ENCODE assay signal across 8 mouse cellular contexts in the genomic region with DNA sequence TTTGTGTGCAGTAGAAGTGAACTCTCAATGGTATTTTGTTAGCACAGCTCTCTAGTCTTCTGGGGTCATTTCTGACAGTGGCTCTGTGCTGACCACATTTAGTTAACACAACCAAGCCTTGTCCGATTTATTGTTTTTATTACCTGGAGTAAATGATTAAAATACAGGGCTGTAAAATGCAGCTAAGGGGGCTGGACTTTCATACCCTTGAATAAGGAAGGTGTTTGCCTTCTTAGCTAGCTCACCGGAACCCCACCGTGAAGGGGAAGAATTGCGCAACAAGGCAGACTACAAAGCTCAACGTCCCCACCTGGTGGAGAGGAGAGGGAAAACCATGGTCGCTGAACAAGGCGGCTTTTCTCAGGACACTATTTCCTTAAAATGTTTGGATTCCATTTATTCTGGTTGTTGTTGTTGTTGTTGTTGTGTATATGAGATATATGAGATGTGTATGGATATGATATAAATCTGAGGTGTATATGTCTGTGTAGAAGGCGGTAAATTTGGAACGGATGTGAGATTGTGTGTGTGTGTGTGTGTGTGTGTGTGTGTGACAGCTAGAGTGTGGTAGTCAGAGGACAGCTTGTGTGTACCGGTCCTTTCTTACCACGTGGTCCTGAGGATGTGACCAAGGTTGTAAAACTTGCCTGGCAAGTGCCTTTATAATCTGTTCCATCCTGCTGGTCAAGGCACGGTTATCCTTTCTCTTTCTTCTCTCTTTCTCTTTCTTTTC. TPM values are rescaled to one million over a fixed set of nuclear protein-coding genes. Genes with fewer than 3 reads are reported as not detected.
DNase-seq lines count a peak whose midpoint lies in the region; ATAC-seq and TF ChIP-seq lines count a peak whose summit lies in the region.

No protein-coding gene starts in this region.

- ATAC-seq in forebrain, embryonic 11.5 days (replicated peaks; ENCODE audit: low FRiP score), result 0 out of 2 replicates have a peak, but pooled peaks have one; percentile 44
- no peak for ATAC-seq in heart, embryonic 16.5 days (replicated peaks; ENCODE audit: extremely low read depth, insufficient read depth, low FRiP score)
- no peak for ATAC-seq in liver, embryonic 16.5 days (ENCODE audit: low read depth)
- ATAC-seq in neural tube, embryonic 13.5 days (ENCODE audit: low read depth), result peak; percentile 57

- H3K9ac ChIP-seq in forebrain, embryonic 11.5 days (ENCODE audit: low read length), result no peak overlapping the region
- no peak overlapping the region for H3K9ac ChIP-seq in heart, embryonic 16.5 days (ENCODE audit: low read length)
- H3K9ac ChIP-seq in liver, embryonic 16.5 days (ENCODE audit: low read depth, low read length), result no peak overlapping the region
- no peak overlapping the region for H3K9ac ChIP-seq in neural tube, embryonic 13.5 days

- peaks cover 32% of the 10 kb centered on the region for H3K4me1 ChIP-seq in E14TG2a.4 (replicated peaks; ENCODE audit: low read depth, low read length)
- no peaks in the 10 kb centered on the region for H3K4me1 ChIP-seq in forebrain, embryonic 11.5 days (replicated peaks; ENCODE audit: control insufficient read depth, insufficient read depth, low read length)
- no peaks in the 10 kb centered on the region for H3K4me1 ChIP-seq in heart, embryonic 16.5 days (ENCODE audit: control insufficient read depth, insufficient read depth, low read length)
- no peaks in the 10 kb centered on the region; the same call in none of the 2 replicates for H3K4me1 ChIP-seq in liver, embryonic 16.5 days (ENCODE audit: control insufficient read depth, low read depth, low read length)
- no peaks in the 10 kb centered on the region for H3K4me1 ChIP-seq in neural tube, embryonic 13.5 days (replicated peaks)
- peaks cover 4% of the 10 kb centered on the region for H3K4me1 ChIP-seq in testis, adult 2 months (ENCODE audit: control insufficient read depth, insufficient read depth, low read length)

- TF ChIP-seq CTCF in E14TG2a.4 (conservative IDR thresholded peaks at IDR 0.05; ENCODE audit: low read length), result peak; percentile 80
- TF ChIP-seq CTCF in testis, adult 2 months (IDR thresholded peaks at IDR 0.05; ENCODE audit: control insufficient read depth, insufficient read depth, insufficient replicate concordance, low read depth, low read length), result peak; percentile 83; the same call in 1 of the 2 replicates

- H3K27ac ChIP-seq in forebrain, embryonic 11.5 days (ENCODE audit: low read depth, low read length), result no peak overlapping the region
- H3K27ac ChIP-seq in heart, embryonic 16.5 days (ENCODE audit: low read length), result no peak overlapping the region
- H3K27ac ChIP-seq in liver, embryonic 16.5 days (ENCODE audit: low read length), result no peak overlapping the region
- H3K27ac ChIP-seq in neural tube, embryonic 13.5 days (replicated peaks), result no peak overlapping the region
- H3K27ac ChIP-seq in testis, adult 2 months (ENCODE audit: control insufficient read depth, insufficient read depth, low read depth, low read length), result no peak overlapping the region

- 22% methylated on average over 12 of the region's 12 CpGs for whole genome bisulfite sequencing in forebrain, embryonic 11.5 days
- 19% methylated on average over 12 of the region's 12 CpGs for WGBS in heart, embryonic 16.5 days
- 19% methylated on average over 12 of the region's 12 CpGs for WGBS in liver, embryonic 16.5 days (ENCODE audit: insufficient replicate concordance)
- 20% methylated on average over 12 of the region's 12 CpGs for WGBS in neural tube, embryonic 13.5 days

- no peak overlapping the region for H3K4me2 ChIP-seq in forebrain, embryonic 11.5 days (ENCODE audit: low read depth, low read length, severe bottlenecking)
- peak overlapping the region; percentile 48 for H3K4me2 ChIP-seq in heart, embryonic 16.5 days (ENCODE audit: low read depth, low read length)
- peak overlapping the region; percentile 42 for H3K4me2 ChIP-seq in liver, embryonic 16.5 days (ENCODE audit: low read depth, low read length)
- peak overlapping the region; percentile 20; the same call in 1 of the 2 replicates for H3K4me2 ChIP-seq in neural tube, embryonic 13.5 days

- no peak overlapping the region for H3K4me3 ChIP-seq in E14TG2a.4 (replicated peaks; ENCODE audit: low read length)
- H3K4me3 ChIP-seq in forebrain, embryonic 11.5 days (ENCODE audit: low read depth, low read length), result no peak overlapping the region
- H3K4me3 ChIP-seq in heart, embryonic 16.5 days (ENCODE audit: low read length), result no peak overlapping the region
- H3K4me3 ChIP-seq in liver, embryonic 16.5 days (ENCODE audit: low read depth, low read length), result no peak overlapping the region
- H3K4me3 ChIP-seq in neural tube, embryonic 13.5 days, result no peak overlapping the region
- no peak overlapping the region for H3K4me3 ChIP-seq in testis, adult 2 months (ENCODE audit: control insufficient read depth, low read depth, low read length)

- peaks cover 13% of the 10 kb centered on the region for H3K9me3 ChIP-seq in E14TG2a.4 (ENCODE audit: low read length)
- H3K9me3 ChIP-seq in forebrain, embryonic 11.5 days (ENCODE audit: control insufficient read depth, low read length), result no peaks in the 10 kb centered on the region; the same call in 1 of the 2 replicates
- H3K9me3 ChIP-seq in heart, embryonic 16.5 days (replicated peaks; ENCODE audit: control insufficient read depth, low read length), result no peaks in the 10 kb centered on the region
- H3K9me3 ChIP-seq in liver, embryonic 16.5 days (replicated peaks; ENCODE audit: control insufficient read depth, low read length), result no peaks in the 10 kb centered on the region
- H3K9me3 ChIP-seq in neural tube, embryonic 13.5 days, result 0 out of 2 replicates have a peak, but pooled peaks cover 3% of the 10 kb centered on the region

- peak; percentile 79 for DNase-seq in c-Kit-positive CD71-negative TER-119-negative erythroid progenitor cells, embryonic 14.5 days (ENCODE audit: low read depth)
- DNase-seq in forebrain, embryonic 11.5 days (ENCODE audit: low spot score), result peak; percentile 82
- DNase-seq in kidney, postnatal 36 days, result peak; percentile 82 to 87

- no peaks in the 10 kb centered on the region for H3K36me3 ChIP-seq in E14TG2a.4 (ENCODE audit: insufficient read depth, low read length)
- H3K36me3 ChIP-seq in forebrain, embryonic 11.5 days (ENCODE audit: control insufficient read depth, insufficient read depth, low read length), result no peaks in the 10 kb centered on the region
- H3K36me3 ChIP-seq in heart, embryonic 16.5 days (ENCODE audit: control insufficient read depth, insufficient read depth), result no peaks in the 10 kb centered on the region
- H3K36me3 ChIP-seq in liver, embryonic 16.5 days (ENCODE audit: control insufficient read depth, insufficient read depth), result no peaks in the 10 kb centered on the region
- peaks cover 23% of the 10 kb centered on the region for H3K36me3 ChIP-seq in neural tube, embryonic 13.5 days
- H3K36me3 ChIP-seq in testis, adult 2 months (ENCODE audit: control insufficient read depth, insufficient read depth, low read length), result no peaks in the 10 kb centered on the region; the same call in none of the 2 replicates

- no peaks in the 10 kb centered on the region for H3K27me3 ChIP-seq in E14TG2a.4 (ENCODE audit: insufficient read depth, low read length)
- no peaks in the 10 kb centered on the region for H3K27me3 ChIP-seq in forebrain, embryonic 11.5 days (ENCODE audit: control insufficient read depth, insufficient read depth, low read length)
- no peaks in the 10 kb centered on the region for H3K27me3 ChIP-seq in heart, embryonic 16.5 days (ENCODE audit: control insufficient read depth, insufficient read depth, low read length)
- H3K27me3 ChIP-seq in liver, embryonic 16.5 days (ENCODE audit: control insufficient read depth, insufficient read depth, low read depth, low read length), result no peaks in the 10 kb centered on the region
- H3K27me3 ChIP-seq in neural tube, embryonic 13.5 days, result no peaks in the 10 kb centered on the region
- no peaks in the 10 kb centered on the region for H3K27me3 ChIP-seq in testis, adult 2 months (ENCODE audit: control insufficient read depth, insufficient read depth, low read length)

- no peak for TF ChIP-seq POLR2A in testis, adult 2 months (IDR thresholded peaks at IDR 0.05; ENCODE audit: control insufficient read depth, low read depth, low read length)

RNA-seq across cellular contexts. Expression of a gene that starts 16.8 kb away (rescaled TPM):
- 1.5 and 2.1 TPM in 2 replicates for polyA plus RNA-seq in forebrain, embryonic 11.5 days (2014; fragmentation: Nextera tagmentation; extraction: Ambion mirVana)
- polyA plus RNA-seq in heart, embryonic 16.5 days (2015; fragmentation: Nextera tagmentation; extraction: Ambion mirVana), result 0.14 and 0.32 TPM in 2 replicates
- polyA plus RNA-seq in liver, embryonic 16.5 days (2015; fragmentation: Nextera tagmentation; extraction: Ambion mirVana), result 0.14 and 0.16 TPM in 2 replicates
- polyA plus RNA-seq in neural tube, embryonic 13.5 days (2015; fragmentation: Nextera tagmentation; extraction: Ambion mirVana), result 4.7 and 5.9 TPM in 2 replicates
- polyA plus RNA-seq in testis, adult 2 months (2012; rRNA removed), result 18.3 and 19.6 TPM in 2 replicates

Comparison
In these comparisons a context has a peak if more than half of its experiments do, and no peak if none do; other contexts are left out.
1. ATAC-seq: peak in forebrain, embryonic 11.5 days (single experiment) and neural tube, embryonic 13.5 days (single experiment); none in heart, embryonic 16.5 days (single experiment) and liver, embryonic 16.5 days (single experiment).
2. Peak in every context shown above with its lines, with median percentiles within 50 percentile points of each other: DNase-seq.